24 mouse cellular contexts compared by ENCODE assay signal in genomic region chr2:74246631-74247030, GRCm38 (mm10).
DNase-seq lines count a peak whose midpoint lies in the region; ATAC-seq and TF ChIP-seq lines count a peak whose summit lies in the region.
"Had no signal": no experiment of that assay in that cellular context is flagged by ENCODE, and none has a peak within 500 bp of the region (broad histone marks: within the 10 kb centered on the region; RNA-seq: fewer than 3 reads in every experiment).

No protein-coding gene starts in this region.

- dilution Hi-C loops in CH12.LX (cut with MboI; ENCODE audit: extremely low pct_ligation_motif_present, extremely low pct_unique_long_range_greater_than_20kb, low sequenced_read_pairs), result no loop called here

- H3K79me2 ChIP-seq in CH12.LX (replicated peaks; ENCODE audit: control insufficient read depth, extremely low read depth, insufficient read depth, poor library complexity, severe bottlenecking), result no peaks in the 10 kb centered on the region

- no peaks in the 10 kb centered on the region for H3K36me3 ChIP-seq in heart, embryonic 10.5 days
- H3K36me3 ChIP-seq in CH12.LX (replicated peaks in 1 of 2; ENCODE audit: control insufficient read depth in 1 of 2, insufficient read depth in 1 of 2, low read length in 1 of 2), result no peaks in the 10 kb centered on the region
- H3K36me3 ChIP-seq in hindbrain, embryonic 14.5 days (replicated peaks; ENCODE audit: control insufficient read depth, insufficient read depth), result no peaks in the 10 kb centered on the region
- H3K36me3 ChIP-seq: G1E had no signal

- no peak for TF ChIP-seq CTCF in CH12.LX (conservative IDR thresholded peaks at IDR 0.05 in 1 of 2, IDR thresholded peaks at IDR 0.05 in 1 of 2; ENCODE audit: low read depth in 2 of 2, low read length in 2 of 2)

- no peak for TF ChIP-seq RAD21 in CH12.LX (IDR thresholded peaks at IDR 0.05; ENCODE audit: low read depth, low read length)

- H3K9ac ChIP-seq in CH12.LX (ENCODE audit: insufficient read depth, low read depth), result no peak overlapping the region
- H3K9ac ChIP-seq in hindbrain, embryonic 14.5 days, result no peak overlapping the region

- no peak overlapping the region for H3K4me3 ChIP-seq in heart, embryonic 10.5 days
- no peak overlapping the region for H3K4me3 ChIP-seq in CH12.LX (replicated peaks in 1 of 3; ENCODE audit: low read depth in 2 of 3, low read length in 2 of 3, poor library complexity in 1 of 3)
- H3K4me3 ChIP-seq in hindbrain, embryonic 14.5 days (replicated peaks; ENCODE audit: low read length), result no peak overlapping the region

- H3K27ac ChIP-seq in heart, embryonic 10.5 days, result no peak overlapping the region
- H3K27ac ChIP-seq in CH12.LX (ENCODE audit: insufficient read depth, low read depth), result peak overlapping the region; percentile 11; the same call in 1 of the 2 replicates
- no peak overlapping the region for H3K27ac ChIP-seq in hindbrain, embryonic 14.5 days

- H3K27me3 ChIP-seq in heart, embryonic 10.5 days (ENCODE audit: insufficient read depth, poor library complexity, severe bottlenecking), result no peaks in the 10 kb centered on the region
- H3K27me3 ChIP-seq in CH12.LX (replicated peaks), result no peaks in the 10 kb centered on the region
- H3K27me3 ChIP-seq in hindbrain, embryonic 14.5 days (ENCODE audit: control insufficient read depth, insufficient read depth, low read length), result no peaks in the 10 kb centered on the region

- H3K9me3 ChIP-seq in heart, embryonic 10.5 days, result no peaks in the 10 kb centered on the region
- no peaks in the 10 kb centered on the region for H3K9me3 ChIP-seq in CH12.LX (replicated peaks; ENCODE audit: low read length)
- no peaks in the 10 kb centered on the region for H3K9me3 ChIP-seq in hindbrain, embryonic 14.5 days (ENCODE audit: control insufficient read depth, low read length)
- H3K9me3 ChIP-seq: G1E had no signal

- WGBS in heart, embryonic 10.5 days, result 74% methylated on average over 4 of the region's 4 CpGs
- WGBS in hindbrain, embryonic 14.5 days, result 66% methylated on average over 4 of the region's 4 CpGs

- TF ChIP-seq EP300 in CH12.LX (IDR thresholded peaks at IDR 0.05; ENCODE audit: low read length), result peak; percentile 80

- in situ Hi-C loops in CH12.LX (cut with MboI; ENCODE audit: low pct_ligation_motif_present, low pct_unique_long_range_greater_than_20kb, low sequenced_read_pairs), result no loop called here

- TF ChIP-seq POLR2A in CH12.LX (IDR thresholded peaks at IDR 0.05; ENCODE audit: low read depth, low read length), result no peak

- peak overlapping the region; percentile 73 for H3K4me2 ChIP-seq in CH12.LX (ENCODE audit: insufficient read depth, low read depth, poor library complexity, severe bottlenecking)
- H3K4me2 ChIP-seq in hindbrain, embryonic 14.5 days (replicated peaks), result no peak overlapping the region

- peak; percentile 25 for DNase-seq in heart, embryonic 10.5 days (ENCODE audit: low spot score)
- no peak for DNase-seq in heart, adult 9 months (ENCODE audit: low spot score in 2 of 2)
- DNase-seq in 3T3-L1 (ENCODE audit: low read depth, low spot score), result peak; percentile 6
- peak; percentile 43 for DNase-seq in CH12.LX (ENCODE audit: extremely low read depth)
- peak; percentile 20 for DNase-seq in Muller cell, postnatal 12 days (ENCODE audit: inconsistent ontology term)
- DNase-seq in hindbrain, embryonic 14.5 days (ENCODE audit: low spot score), result no peak
- no peak for DNase-seq in urinary bladder, postnatal 14 days (ENCODE audit: low spot score)
- DNase-seq in left cerebral cortex, adult 9 months (ENCODE audit: low spot score in 2 of 2), result no peak
- DNase-seq: adrenal gland, adult 2 months; adrenal gland, adult 8-10 months; adrenal gland, postnatal 10 days; adrenal gland, postnatal 14 days; adrenal gland, postnatal 25 days; adrenal gland, postnatal 36 days; B cell, adult 2 months; cerebellum, adult 11 months; cerebellum, adult 11-12 months; cerebellum, adult 18-20 months; cerebellum, adult 2 months; cerebellum, adult 8-10 months had no signal

- no peaks in the 10 kb centered on the region for H3K4me1 ChIP-seq in heart, embryonic 10.5 days
- H3K4me1 ChIP-seq in CH12.LX (ENCODE audit: control insufficient read depth in 1 of 2, insufficient read depth in 2 of 2), result peaks cover 17 to 40% of the 10 kb centered on the region in 2 experiments
- peaks cover 20% of the 10 kb centered on the region; the same call in 1 of the 2 replicates for H3K4me1 ChIP-seq in hindbrain, embryonic 14.5 days (replicated peaks; ENCODE audit: control insufficient read depth, insufficient read depth, low read length)

- ATAC-seq in hindbrain, embryonic 14.5 days (ENCODE audit: low FRiP score), result no peak
- ATAC-seq: activated CD4-positive, CD25-positive, alpha-beta regulatory T cell, adult 4 months; CD4-positive, CD25-positive, alpha-beta regulatory T cell, adult 4 months; Patski had no signal

TF ChIP-seq in CH12.LX, 34 proteins besides CTCF, POLR2A, EP300 and RAD21:
- no peak for TF ChIP-seq UBTF (IDR thresholded peaks at IDR 0.05; ENCODE audit: low read depth, low read length)
- peak; percentile 72 for TF ChIP-seq ETS1 (conservative IDR thresholded peaks at IDR 0.05; ENCODE audit: low read depth, low read length)
- TF ChIP-seq MAX (IDR thresholded peaks at IDR 0.05; ENCODE audit: low read length), result 0 out of 2 replicates have a peak, but pooled peaks have one; percentile 22
- TF ChIP-seq RCOR1 (conservative IDR thresholded peaks at IDR 0.05; ENCODE audit: low read depth, low read length), result peak; percentile 48; the same call in 1 of the 2 replicates
- TF ChIP-seq BHLHE40 (IDR thresholded peaks at IDR 0.05; ENCODE audit: low read depth, low read length), result peak; percentile 78
- TF ChIP-seq MXI1 (IDR thresholded peaks at IDR 0.05; ENCODE audit: low read depth, low read length), result peak; percentile 48; the same call in 1 of the 2 replicates
- TF ChIP-seq MYC (IDR thresholded peaks at IDR 0.05; ENCODE audit: low read depth, low read length), result no peak
- TF ChIP-seq CHD2 (IDR thresholded peaks at IDR 0.05; ENCODE audit: low read length), result 0 out of 2 replicates have a peak, but pooled peaks have one; percentile 46
- no peak for TF ChIP-seq SIN3A (IDR thresholded peaks at IDR 0.05; ENCODE audit: low read length)
- peak; percentile 58; the same call in 1 of the 2 replicates for TF ChIP-seq TCF12 (IDR thresholded peaks at IDR 0.05; ENCODE audit: low read depth, low read length)
- peak; percentile 69 for TF ChIP-seq IRF4 (IDR thresholded peaks at IDR 0.05; ENCODE audit: low read depth, low read length)
- TF ChIP-seq MEF2A (IDR thresholded peaks at IDR 0.05; ENCODE audit: borderline replicate concordance, low read depth, low read length), result peak; percentile 43; the same call in 1 of the 2 replicates

Comparison
In these comparisons a context has a peak if more than half of its experiments do, and no peak if none do; other contexts are left out.
1. DNase-seq: peak in heart, embryonic 10.5 days (single experiment), 3T3-L1 (single experiment), CH12.LX (single experiment) and Muller cell, postnatal 12 days (single experiment); none in heart, adult 9 months (0 of 2), hindbrain, embryonic 14.5 days (single experiment), urinary bladder, postnatal 14 days (single experiment) and left cerebral cortex, adult 9 months (0 of 2).